Mouse (Mus musculus): ENCODE results near the gene Sema3b.

Sema3b gene

DNA sequence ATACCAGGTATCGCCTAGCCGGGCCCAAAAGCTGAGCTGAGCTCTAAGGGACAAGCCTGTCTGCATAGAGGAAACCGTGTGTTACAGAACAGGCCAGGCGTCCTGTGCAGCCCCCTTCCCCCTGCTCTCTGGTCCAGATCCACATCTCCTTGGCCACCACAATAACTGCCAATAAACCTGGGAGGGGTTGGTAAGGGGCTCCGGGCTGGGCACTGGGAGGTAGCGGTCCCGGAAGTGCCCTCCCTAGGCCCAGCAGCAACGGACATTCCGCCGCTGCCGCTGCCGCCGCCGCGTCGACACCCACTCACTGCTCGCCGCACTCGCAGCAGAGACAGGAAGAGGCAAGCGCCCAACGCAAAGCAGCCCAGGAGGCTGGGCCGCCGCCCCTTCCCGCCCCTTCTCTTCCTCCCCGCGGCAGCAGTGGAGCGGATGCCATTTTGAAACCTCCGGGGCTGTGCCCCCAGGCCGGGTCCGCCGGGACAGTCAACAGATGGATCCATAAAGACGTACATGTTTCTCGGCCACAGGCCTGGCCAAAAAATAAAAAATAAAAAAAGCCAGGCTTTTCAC is 24.1 kb upstream of the Sema3b start:
- no peak for DNase-seq (ENCODE audit: low read depth, low spot score)

DNA sequence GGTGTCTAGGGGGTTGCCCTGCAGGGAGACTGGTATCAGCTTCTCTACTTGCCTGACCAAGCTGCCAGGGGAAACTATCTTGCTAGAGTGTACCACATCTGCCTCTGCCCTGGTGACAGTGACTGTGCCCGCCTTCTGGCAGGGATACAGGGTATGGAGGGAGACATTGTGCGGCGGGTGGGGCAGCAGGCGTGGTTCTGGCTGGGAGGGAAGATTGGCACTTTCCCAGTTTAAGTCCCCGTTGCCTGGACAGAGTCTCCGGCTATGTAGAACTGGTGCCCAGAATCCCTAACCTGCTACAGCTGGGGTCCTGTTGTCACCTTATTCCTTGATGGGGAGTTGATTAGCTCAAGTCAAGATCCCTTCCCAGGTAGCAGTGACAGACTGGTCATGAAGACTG is 23.4 kb upstream of the Sema3b start:
- DNase-seq (ENCODE audit: low read depth, low spot score): no peak

DNA sequence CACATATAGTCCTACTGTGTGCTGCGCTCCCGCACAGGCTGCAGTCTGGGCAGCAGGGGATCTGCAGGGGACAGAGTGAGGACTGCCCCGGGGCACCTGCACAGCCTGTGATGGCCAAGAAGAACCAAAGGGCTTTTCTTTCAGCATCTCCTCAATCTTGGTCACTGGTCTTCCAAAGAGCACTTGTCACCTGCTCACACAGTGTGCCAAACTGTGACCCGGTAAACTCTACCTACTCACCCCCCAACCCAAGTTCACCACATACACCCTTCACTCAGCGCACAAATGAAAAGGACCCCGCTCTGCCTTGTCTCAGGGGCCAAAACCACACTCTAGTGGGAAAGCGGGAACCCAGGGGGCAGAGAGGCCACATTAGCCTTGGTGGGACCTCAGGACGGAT is 22.8 kb upstream of the Sema3b start:
- no peak for DNase-seq (ENCODE audit: low read depth, low spot score)

DNA sequence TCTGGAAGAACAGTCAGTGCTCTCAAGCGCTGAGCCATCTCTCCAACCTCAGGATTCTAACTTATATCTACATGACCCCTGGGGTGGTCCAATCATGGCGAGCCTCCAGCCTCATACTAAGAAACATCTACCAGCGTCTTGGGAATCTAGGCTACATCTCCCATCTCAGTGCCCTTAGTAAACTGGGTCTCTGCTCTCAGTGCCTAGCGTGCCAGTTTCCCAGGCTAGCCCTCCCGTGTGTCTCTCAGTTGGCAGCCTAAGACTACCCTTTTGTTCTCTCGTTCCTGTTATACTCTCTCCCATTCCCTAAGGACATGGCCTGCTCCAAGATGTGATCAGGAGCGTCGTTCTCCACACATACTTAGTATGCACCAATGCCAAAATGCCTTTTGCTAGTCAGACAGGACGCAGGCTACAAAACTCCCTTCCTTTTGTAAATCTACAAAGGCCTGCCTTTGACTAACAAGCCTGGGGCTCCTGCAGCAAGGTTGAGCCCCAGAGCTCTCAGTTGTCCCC is 22.3 kb upstream of the Sema3b start:
- no peak for DNase-seq (ENCODE audit: low read depth, low spot score)

DNA sequence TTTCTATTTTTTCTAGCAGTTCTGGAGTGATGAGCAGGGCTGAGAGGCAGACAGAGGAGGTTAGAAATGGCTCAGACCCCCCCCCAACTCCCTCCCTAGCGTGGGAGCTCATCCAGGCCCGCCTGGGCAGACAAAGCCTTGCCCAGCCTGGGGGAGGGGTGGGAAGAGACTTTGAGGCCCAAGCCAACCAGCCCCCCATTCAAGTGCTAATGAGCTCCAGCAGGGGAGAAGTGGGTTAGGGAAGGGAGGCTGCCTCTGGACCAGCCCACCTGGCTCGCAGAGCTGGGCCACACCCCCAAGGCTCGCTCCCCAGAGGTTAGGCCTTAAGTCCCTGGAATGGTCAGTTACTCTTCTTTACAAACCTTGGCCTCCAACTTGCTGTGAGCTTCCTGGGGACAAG is 21.5 kb upstream of the Sema3b start:
- no peak for DNase-seq (ENCODE audit: low read depth, low spot score)

DNA sequence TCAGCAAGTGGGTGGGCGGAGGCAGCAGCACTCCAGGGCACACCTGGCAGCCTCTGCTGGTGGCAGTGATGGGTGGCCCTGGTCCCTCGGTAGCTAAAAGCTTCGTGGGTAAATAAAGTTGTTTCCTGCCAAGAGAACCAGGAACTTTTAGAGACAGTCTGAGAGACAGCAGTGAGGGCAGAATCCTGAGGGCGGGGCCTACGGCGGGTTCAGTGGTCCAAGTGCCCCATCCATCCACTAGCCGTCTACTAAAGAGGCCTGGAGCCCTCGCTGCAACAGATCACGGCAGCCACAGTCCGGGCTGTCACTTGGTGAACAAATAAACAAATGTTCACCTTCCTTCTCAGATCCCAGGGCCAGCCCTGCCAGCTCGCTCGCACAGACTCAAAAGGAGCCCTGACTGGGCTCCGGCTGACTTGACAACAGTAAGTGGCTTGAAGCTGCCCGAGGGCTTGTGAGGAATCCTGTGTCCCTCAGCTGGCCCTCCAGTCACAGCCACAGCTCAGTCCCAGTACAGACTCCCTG is 20.9 kb upstream of the Sema3b start:
- no peak for DNase-seq (ENCODE audit: low read depth, low spot score)

DNA sequence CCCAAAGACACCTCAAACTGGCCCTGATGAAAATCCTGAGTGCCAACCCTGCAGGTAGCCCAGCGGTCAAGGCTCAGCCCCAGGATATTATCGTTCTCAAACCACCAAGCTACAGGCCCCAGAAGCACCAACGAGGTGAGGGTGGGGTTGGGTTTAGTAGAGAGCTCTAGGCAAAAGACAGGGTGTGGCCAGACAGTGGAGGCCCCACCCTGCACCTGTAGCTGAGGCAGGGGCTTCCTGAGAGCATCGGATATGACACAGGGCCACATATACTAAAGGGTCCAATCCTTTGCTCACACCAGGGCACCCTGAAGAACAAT is 20.3 kb upstream of the Sema3b start:
- DNase-seq (ENCODE audit: low read depth, low spot score): no peak

DNA sequence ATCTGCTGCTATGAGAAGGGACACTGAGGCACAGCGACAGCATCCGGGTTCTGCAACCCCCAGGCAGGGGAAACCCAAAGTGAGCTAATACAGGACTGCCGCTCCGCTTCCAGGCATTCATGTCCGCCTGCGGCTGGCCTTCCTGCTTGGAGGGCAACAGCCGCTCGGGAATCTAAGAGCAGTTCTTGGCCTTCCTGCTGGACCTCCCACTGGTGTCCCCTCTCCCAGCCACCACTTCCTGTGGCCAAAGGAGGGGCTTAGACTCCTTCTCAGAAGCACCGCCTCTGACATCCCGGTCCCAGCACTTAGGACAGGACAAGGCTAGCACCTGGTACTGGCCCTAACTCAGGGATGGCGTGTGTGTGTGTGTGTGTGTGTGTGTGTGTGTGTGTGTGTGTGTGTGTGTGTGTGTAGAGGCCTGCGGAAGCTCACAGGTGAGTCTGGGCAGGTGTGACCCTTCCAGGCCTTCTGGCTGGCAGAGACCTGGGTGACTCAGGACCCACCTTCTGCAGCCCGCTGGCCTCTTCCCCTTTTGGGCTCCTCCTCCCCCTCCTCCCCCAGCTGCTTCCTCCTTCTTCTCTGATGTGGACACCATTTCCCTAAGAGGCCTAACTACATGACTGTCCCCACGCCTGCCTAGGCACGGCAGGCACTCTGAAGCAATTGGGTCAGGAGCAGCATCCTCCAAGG is 19.8 kb upstream of the Sema3b start:
- no peak for DNase-seq (ENCODE audit: low read depth, low spot score)

DNA sequence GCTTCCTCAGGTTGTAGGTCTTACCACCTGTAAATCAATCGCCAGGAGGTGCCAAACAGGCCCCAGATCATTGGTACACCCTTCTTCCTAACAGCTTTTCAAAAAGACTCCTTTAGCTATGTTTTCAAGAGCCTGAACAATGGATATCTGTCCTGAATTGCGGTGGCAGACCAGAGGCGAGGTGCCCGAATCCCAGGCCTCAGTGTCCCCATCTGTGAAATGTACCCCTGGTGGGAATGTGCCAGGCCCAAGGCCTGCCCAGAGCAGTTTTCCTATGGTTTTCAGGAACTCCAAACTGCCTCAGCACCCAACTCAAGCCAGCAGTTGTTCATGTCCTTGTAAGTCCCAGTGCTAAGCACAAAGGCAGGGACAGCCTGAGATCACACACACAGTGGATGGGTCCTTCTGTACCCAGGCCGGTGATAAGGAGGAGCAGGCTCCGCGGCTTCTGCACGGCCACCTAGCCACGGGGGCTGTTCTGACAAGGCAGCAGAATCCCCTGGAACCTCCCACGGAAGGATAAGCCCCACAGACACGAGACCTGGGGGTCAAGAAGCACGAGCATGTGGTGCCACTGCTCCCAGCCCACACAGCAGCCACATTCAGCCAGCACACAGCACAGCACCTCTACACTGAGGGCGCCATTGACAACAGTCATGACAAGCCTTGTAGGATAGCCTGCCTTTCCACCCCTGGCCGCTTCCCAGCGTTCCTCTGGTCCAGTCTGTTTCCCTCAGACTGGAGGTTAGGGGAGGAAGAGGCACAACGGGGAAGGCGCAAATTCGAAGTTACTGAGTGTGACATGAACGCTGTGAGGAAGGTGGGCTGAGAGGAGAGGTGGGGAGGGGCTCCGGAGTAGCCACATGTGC is 18.6 kb upstream of the Sema3b start:
- no peak for DNase-seq (ENCODE audit: low read depth, low spot score)

DNA sequence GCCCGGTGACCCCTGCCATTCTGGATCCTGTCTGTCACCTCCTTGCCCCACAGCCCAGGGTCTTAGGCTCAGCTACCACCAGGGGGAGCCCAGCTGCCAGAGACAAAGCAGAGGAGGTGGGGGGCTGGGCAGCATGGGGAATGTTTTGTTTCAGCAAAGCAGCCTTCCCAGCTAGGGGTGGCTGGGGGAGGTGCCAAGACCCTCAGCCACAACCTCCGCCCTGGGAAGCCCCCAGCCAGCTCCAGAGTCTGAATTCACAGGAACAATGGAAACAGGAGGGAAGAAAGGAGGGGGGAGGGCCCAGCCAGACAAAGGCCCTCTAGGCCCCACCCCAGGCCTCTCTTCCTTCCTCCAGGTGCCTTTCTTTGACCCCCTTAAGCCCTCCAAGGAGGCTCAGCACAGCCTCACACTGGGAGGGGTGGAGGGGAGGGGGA is 17.8 kb upstream of the Sema3b start:
- peak; percentile 90 for DNase-seq (ENCODE audit: low read depth, low spot score)

DNA sequence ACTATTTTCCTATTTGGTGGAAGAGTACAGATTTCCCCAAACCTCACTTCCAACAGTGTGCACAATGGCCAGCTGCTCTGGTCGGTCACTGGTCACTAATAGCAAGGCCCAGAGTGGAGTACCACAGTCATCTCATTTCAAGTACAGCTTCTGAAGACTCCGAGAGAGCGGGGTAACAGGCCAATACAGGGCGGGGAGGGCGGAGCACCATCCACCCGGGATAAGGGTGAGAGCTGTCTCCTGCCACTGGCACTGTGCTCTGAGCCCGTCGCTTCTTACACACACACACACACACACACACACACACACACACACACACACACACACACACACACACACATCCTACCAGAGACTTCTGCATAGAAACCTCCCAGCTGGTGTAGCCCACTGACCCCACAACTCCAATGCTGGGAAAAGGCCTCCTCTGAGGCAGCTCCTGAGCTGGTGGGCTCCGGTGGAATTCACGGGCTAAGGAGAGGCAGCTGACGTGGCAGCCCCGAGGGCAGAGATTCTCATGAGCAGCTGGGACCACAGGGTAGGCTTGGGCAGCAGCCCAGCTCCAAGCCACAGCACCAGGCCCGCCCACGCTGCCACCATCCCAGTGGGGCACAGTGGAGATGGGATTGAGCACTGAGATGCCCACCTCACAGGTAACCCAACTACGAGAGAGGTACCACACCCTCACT is 17.3 kb upstream of the Sema3b start:
- no peak for DNase-seq (ENCODE audit: low read depth, low spot score)

DNA sequence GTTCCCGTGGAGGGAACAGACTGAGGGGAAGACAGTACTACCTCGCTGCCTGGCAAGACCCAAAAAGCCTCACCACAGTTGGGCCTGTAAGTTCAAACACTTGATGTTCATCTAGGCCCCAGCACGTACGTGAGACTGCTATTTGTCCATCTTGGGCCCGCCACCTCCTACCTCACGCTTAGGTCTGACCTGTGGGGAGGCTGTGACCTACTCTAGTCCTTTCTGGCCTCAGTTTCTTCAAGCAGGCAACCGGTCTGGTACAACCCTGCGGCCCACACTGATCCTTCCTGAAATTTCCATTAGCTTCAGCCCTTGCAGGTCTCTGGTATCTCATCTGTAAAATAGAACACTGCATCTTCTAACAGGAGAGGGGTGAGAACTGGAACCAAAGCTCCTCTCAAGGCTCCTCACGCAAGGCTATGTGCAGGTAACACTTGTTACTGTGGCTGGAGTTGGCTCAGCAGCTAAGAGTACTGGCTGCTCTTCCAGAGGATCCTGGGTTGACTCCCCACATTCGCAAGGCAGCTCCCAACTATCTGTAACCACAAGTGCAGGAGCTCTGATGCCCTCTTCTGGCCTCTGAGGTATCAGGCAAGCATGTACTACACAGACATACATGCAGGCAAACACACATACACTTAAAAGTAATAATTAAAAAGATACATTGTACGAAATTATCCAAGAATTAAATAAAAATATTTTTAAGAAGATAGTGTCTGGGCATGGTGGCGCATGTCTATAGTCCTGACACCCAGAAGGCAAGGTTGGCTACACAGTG is 16.5 kb upstream of the Sema3b start:
- no peak for DNase-seq (ENCODE audit: low read depth, low spot score)

DNA sequence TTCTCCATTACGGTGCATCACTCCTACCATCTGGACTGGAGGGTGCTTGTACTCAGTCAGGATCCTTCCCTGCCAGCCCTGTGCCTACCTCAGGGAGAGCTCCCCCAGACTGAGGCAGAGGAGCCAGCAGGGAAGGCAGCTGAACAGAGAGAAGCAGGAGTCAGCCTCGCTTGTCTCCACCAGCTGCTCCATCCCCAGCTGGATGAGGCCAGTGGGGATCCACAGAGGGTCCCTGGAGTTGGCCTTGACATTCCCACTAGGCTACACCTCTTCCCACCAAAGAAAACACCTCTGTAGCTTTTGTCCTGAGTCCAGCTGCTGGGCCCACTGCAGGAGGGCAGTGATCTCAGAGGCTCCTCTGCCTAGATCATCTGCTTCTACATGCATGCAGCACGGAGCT is 15.9 kb upstream of the Sema3b start:
- DNase-seq (ENCODE audit: low read depth, low spot score): no peak

DNA sequence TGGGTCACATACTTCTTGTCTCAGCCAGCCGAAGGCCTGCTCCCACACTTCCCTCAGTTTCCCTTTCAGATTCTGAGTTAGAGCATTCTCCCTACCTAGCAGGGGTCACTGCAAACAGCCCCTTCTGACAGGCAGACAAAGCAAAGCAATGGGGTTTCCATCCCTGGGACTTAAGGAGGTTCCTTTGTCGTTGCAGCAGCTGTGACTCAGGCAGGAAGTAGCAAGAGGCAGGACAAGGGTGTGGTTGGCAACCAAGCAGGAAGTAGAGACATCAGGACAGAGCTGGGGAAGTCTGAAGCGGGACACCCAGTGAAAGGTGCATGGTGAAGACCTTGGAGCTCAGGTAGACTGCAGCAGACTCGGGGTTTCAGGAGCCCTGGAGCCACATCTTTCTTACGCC is 15.5 kb upstream of the Sema3b start:
- DNase-seq (ENCODE audit: low read depth, low spot score): no peak

DNA sequence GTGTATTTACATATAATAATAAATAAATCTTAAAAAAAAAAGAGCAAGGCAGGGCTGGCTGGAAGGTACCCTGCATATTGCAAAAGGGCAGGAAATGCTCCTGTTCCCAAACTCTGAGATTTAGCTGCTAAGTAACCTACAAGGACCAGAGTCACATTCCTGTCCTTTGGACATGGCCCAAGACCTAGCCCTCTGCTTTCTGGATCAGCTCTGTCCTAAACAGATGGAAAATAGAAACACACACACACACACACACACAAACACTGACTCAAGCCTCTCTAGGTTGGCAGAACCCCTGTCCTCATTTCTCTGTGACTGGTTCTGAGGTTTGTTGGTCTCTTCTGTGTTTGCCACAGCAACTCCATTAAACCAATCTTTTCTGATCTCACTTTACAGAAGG is 11.9 kb upstream of the Sema3b start:
- no peak for DNase-seq (ENCODE audit: low read depth, low spot score)

DNA sequence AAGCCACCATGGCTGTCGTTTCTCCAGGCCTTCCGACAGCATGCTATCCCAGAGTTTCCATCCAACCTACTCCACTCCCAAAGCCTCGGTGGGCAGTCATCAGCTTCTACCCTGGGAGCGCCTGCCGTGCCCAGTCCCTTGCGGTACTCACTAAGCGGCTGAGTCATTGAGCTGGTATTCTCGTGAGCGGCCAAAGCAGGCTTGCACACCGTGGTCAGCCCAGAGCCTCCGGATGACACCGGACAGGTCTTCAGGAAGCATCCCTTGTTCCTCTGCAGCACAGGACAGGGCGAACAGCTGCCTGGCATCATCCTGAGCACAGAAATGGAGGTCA is 10.5 kb upstream of the Sema3b start:
- DNase-seq (ENCODE audit: low read depth, low spot score): no peak

DNA sequence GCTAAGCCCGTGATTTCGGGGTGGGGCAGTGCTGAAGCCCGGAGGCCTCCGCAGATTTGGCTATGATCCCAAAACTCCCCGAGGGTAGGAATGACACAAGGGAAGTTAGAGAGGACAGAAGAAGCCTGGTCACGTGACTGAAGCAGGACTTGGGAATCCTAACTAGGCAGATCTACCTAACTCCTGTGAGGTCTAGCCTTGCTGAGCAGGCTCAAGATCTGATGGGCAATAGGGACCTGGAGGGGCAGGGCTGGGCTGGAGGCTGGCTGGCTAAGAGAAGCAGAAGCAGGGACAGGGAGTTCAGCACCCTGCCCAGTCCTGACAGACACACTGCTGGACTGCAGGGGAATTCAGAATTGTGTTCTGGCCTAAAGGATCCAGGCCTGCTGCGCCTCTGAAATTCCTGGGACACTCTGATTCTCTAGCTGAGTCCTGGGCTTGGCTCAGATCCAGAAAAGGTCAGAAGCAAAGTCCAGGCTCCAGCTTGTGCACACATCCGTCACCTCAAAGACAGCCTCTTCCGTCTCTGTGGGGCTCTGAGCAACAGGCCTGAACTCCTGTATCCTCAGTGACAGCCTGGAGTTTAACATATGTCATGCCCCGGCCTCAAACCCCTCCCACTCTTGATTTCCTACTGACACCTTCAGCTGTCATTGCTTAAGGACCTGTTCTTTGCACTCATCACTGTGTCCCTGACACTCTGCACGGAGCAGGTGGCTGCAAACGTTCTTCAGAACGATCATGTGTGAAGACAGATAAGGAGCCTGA is 9.9 kb upstream of the Sema3b start:
- DNase-seq (ENCODE audit: low read depth, low spot score): no peak

DNA sequence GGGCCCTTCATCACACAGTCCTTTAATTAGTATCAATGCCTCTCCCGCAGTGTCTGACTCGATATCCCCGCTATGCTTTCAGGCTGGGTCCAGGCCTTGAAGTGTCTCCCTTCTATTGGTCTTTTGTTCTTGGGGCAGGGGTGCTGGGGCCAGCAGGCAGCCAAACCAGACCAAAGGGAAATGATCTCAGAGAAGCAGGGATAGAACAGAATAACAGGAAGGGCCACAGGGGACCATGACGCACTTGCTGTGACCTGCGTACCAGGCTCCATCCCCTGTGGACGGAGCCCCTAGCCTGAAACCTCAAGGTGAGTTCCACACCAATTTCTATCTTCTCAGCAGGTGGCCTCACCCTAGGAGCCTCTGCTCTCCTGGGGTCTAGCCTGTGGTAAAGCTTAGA is 9.1 kb upstream of the Sema3b start:
- DNase-seq (ENCODE audit: low read depth, low spot score): no peak

DNA sequence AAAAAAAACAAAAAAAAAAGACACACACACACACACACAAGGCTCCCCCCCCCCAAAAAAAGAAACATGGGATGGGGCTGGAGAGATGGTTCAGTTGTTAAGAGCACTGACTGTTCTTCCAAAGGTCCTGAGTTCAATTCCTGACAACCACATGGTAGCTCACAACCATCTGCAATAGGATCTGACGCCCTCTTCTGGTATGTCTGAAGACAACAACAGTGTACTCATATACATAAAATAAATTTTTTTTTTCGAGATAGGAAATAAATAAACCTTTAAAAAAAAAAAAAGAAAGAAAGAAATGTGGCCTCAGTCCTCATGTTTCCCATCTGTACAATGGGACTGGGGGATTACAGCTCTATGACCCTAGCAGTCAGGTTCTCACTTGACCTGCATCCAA is 8.4 kb upstream of the Sema3b start:
- DNase-seq (ENCODE audit: low read depth, low spot score): no peak

DNA sequence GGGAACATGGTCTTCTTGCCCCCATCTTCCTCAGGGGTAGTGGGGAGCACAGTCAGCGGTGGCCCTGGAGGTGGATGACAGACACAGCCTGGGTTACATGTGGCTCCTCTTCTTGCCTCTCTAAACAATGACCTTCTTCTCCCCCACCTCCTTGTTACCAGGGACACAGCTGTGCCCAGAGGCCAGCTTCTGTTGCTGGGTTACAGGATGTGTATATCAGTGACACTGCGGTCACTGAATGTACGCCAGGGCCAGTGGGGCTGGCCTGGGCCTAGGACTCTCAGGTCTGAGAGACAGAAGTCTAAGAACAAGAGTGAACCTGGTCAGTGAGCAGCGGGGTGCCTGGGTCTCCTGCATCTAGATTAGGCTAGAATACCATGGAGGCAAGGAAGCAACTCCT is 6.0 kb upstream of the Sema3b start:
- no peak for DNase-seq (ENCODE audit: low read depth, low spot score)
